Mouse (Mus musculus) midbrain, embryonic 14.5 days (tissue): ENCODE data around the gene Krtap31-1. TPM values are rescaled to one million over a fixed set of nuclear protein-coding genes. Genes with fewer than 3 reads are reported as not detected.

ENCODE experiments used
- polyA plus RNA-seq: library from polyadenylated mRNA; unstranded; fragments of >200 nt; fragmentation: Nextera tagmentation; extraction: Ambion mirVana; gene quantifications from 2 replicates; pipeline ENCODE4 v1.2.1, GENCODE M21; 2014

Gene Krtap31-1
- polyA plus RNA-seq, 1 experiment from 2014 or later: not detected

Other genes starting within 250 kb of the Krtap31-1 start
- not detected in 2 replicates for gene Gm11563, start 249.0 kb upstream of the Krtap31-1 start, polyA plus RNA-seq
- gene Krtap4-6, start 242.0 kb upstream of the Krtap31-1 start, polyA plus RNA-seq: not detected in 2 replicates
- gene Gm14190, start 217.2 kb upstream of the Krtap31-1 start, polyA plus RNA-seq: not detected in 2 replicates
- gene Gm14180, start 173.6 kb upstream of the Krtap31-1 start, polyA plus RNA-seq: not detected in 2 replicates
- gene Gm11595, start 135.0 kb upstream of the Krtap31-1 start, polyA plus RNA-seq: not detected in 2 replicates
- gene Krtap4-8, start 127.2 kb upstream of the Krtap31-1 start, polyA plus RNA-seq: not detected in 2 replicates
- not detected in 2 replicates for gene Krtap4-9, start 122.7 kb upstream of the Krtap31-1 start, polyA plus RNA-seq
- not detected in 2 replicates for gene Gm11596, start 114.5 kb upstream of the Krtap31-1 start, polyA plus RNA-seq
- gene Gm11569, start 109.0 kb upstream of the Krtap31-1 start, polyA plus RNA-seq: not detected in 2 replicates
- gene Gm11554, start 103.5 kb upstream of the Krtap31-1 start, polyA plus RNA-seq: not detected in 2 replicates
- gene Krtap4-13, start 98.0 kb upstream of the Krtap31-1 start, polyA plus RNA-seq: not detected in 2 replicates
- not detected in 2 replicates for gene Gm11564, start 92.3 kb upstream of the Krtap31-1 start, polyA plus RNA-seq
- gene 2300003K06Rik, start 69.9 kb upstream of the Krtap31-1 start, polyA plus RNA-seq: not detected in 2 replicates
- gene Krtap4-16, start 56.3 kb upstream of the Krtap31-1 start, polyA plus RNA-seq: not detected in 2 replicates
- not detected in 2 replicates for gene Gm11568, start 50.0 kb upstream of the Krtap31-1 start, polyA plus RNA-seq
- gene Gm11559, start 43.4 kb upstream of the Krtap31-1 start, polyA plus RNA-seq: not detected in 2 replicates
- not detected in 2 replicates for gene Krtap9-1, start 34.5 kb upstream of the Krtap31-1 start, polyA plus RNA-seq
- gene Gm11567, start 28.7 kb upstream of the Krtap31-1 start, polyA plus RNA-seq: not detected in 2 replicates
- not detected in 2 replicates for gene Gm11565, start 6.8 kb downstream of the Krtap31-1 start, polyA plus RNA-seq
- not detected in 2 replicates for gene Krtap31-2, start 28.4 kb downstream of the Krtap31-1 start, polyA plus RNA-seq
- gene Krtap9-5, start 40.6 kb downstream of the Krtap31-1 start, polyA plus RNA-seq: not detected in 2 replicates
- gene Krtap29-1, start 71.1 kb downstream of the Krtap31-1 start, polyA plus RNA-seq: not detected in 2 replicates
- not detected in 2 replicates for gene Krtap16-1, start 78.7 kb downstream of the Krtap31-1 start, polyA plus RNA-seq
- 0.61 TPM in 1 of 2 replicates, not detected in the other for gene Krtap17-1, start 86.1 kb downstream of the Krtap31-1 start, polyA plus RNA-seq
- not detected in 2 replicates for gene Krt33a, start 108.3 kb downstream of the Krtap31-1 start, polyA plus RNA-seq
- not detected in 2 replicates for gene Krt33b, start 121.9 kb downstream of the Krtap31-1 start, polyA plus RNA-seq
- gene Krt34, start 133.6 kb downstream of the Krtap31-1 start, polyA plus RNA-seq: not detected in 2 replicates
- gene Krt31, start 142.6 kb downstream of the Krtap31-1 start, polyA plus RNA-seq: not detected in 2 replicates
- gene Krt32, start 180.3 kb downstream of the Krtap31-1 start, polyA plus RNA-seq: not detected in 2 replicates
- gene Krt35, start 188.3 kb downstream of the Krtap31-1 start, polyA plus RNA-seq: not detected in 2 replicates
- not detected in 2 replicates for gene Krt36, start 197.7 kb downstream of the Krtap31-1 start, polyA plus RNA-seq
- not detected in 2 replicates for gene Krt13, start 213.6 kb downstream of the Krtap31-1 start, polyA plus RNA-seq
- gene Krt15, start 228.0 kb downstream of the Krtap31-1 start, polyA plus RNA-seq: 0.16 TPM in 1 of 2 replicates, not detected in the other
- 0.72 and 1.4 TPM in 2 replicates for gene Krt19, start 240.7 kb downstream of the Krtap31-1 start, polyA plus RNA-seq